Mouse (Mus musculus) cerebellum, adult 2 months (tissue): ENCODE measurements around the gene Palld.

Experiments
- CTCF ChIP-seq: fragments of 200-500 bp; IDR thresholded peaks from 2 replicates; pipeline ENCODE4 v1.5.1; 2011; ENCODE audit warnings: low read depth, mild to moderate bottlenecking, control low read depth, low read length, moderate library complexity, borderline replicate concordance; ENCODE audit not compliant: insufficient read depth
- POLR2A ChIP-seq: fragments of 200-500 bp; IDR thresholded peaks from 2 replicates; pipeline ENCODE4 v1.6.1; 2011; ENCODE audit warnings: low read length, control low read depth, borderline replicate concordance; ENCODE audit not compliant: insufficient read depth

GRCm38 (mm10) chr8:61470213-61470612, 432.3 kb downstream of the Palld start:
- TF ChIP-seq CTCF, result no peak
- TF ChIP-seq POLR2A, result no peak
